Mouse (Mus musculus) midbrain, embryonic 14.5 days (tissue): ENCODE results near the gene Mpv17l2. TPM values are rescaled to one million over a fixed set of nuclear protein-coding genes. Genes with fewer than 3 reads are reported as not detected.
A peak's percentile ranks its signal among the peaks of the same experiment; 100 is the strongest.

Experiments
- ATAC-seq: fragments of 200-750 bp; cut with Nextera tagmentation; 2 replicates; pipeline ENCODE4 v1.8.0; 2017; ENCODE audit warnings: moderate number of reproducible peaks, moderate library complexity; ENCODE audit not compliant: low FRiP score, low TSS enrichment
- DNase-seq: peaks from one replicate; pipeline ENCODE4 v3.0.0-alpha.2; 2015
- H3K27ac ChIP-seq: fragments of 300-500 bp; sonication (generic); replicated peaks from 2 replicates; pipeline ENCODE4 v1.5.1; 2014; ENCODE audit warnings: mild to moderate bottlenecking, low read depth, low read length, moderate library complexity
- H3K27me3 ChIP-seq: fragments of 300-500 bp; sonication (generic); 2 replicates; pipeline ENCODE4 v1.6.1; 2014; ENCODE audit warnings: low read length, control low read depth, mixed read lengths; ENCODE audit not compliant: control insufficient read depth, insufficient read depth
- H3K36me3 ChIP-seq: fragments of 300-500 bp; sonication (generic); 2 replicates; pipeline ENCODE4 v1.6.1; 2014; ENCODE audit warnings: low read length, control low read depth; ENCODE audit not compliant: control insufficient read depth, insufficient read depth
- H3K4me1 ChIP-seq: fragments of 300-500 bp; sonication (generic); 2 replicates; pipeline ENCODE4 v1.6.1; 2014; ENCODE audit warnings: mild to moderate bottlenecking, antibody characterized with exemption, low read length, control low read depth; ENCODE audit not compliant: control insufficient read depth, insufficient read depth
- H3K4me2 ChIP-seq: fragments of 300-500 bp; sonication (generic); 2 replicates; pipeline ENCODE4 v1.6.1; 2014; ENCODE audit warnings: mild to moderate bottlenecking, low read length, moderate library complexity
- H3K4me3 ChIP-seq: fragments of 300-500 bp; sonication (generic); replicated peaks from 2 replicates; pipeline ENCODE4 v1.5.1; 2014; ENCODE audit warnings: low read depth, low read length
- H3K9ac ChIP-seq: fragments of 300-500 bp; sonication (generic); replicated peaks from 2 replicates; pipeline ENCODE4 v1.6.1; 2014; ENCODE audit warnings: mild to moderate bottlenecking, low read length, moderate library complexity
- H3K9me3 ChIP-seq: fragments of 300-500 bp; sonication (generic); 2 replicates; pipeline ENCODE4 v1.6.1; 2016; ENCODE audit warnings: low read length, control low read depth, mixed read lengths; ENCODE audit not compliant: control insufficient read depth
- WGBS: fragments of 180-500 bp; shearing (Covaris S2); extraction: QIAGEN DNeasy Blood & Tissue Kit; methylation state at CpG from one replicate; pipeline ENCODE4 v1.1.7; 2014; 5-methylcytosine and 5-hydroxymethylcytosine counted together
- polyA plus RNA-seq: library from polyadenylated mRNA; unstranded; fragments of >200 nt; fragmentation: Nextera tagmentation; extraction: Ambion mirVana; gene quantifications from 2 replicates; pipeline ENCODE4 v1.2.1, GENCODE M21; 2014

Mpv17l2 gene
- polyA plus RNA-seq, 1 experiment from 2014 or later = 37.1 TPM

GRCm38 (mm10) chr8:70729808-70730475 lies 30.8 kb downstream of the Mpv17l2 start:
- Histone ChIP-seq H3K27ac (no peak overlapping the region), H3K9me3 (no peaks in the 10 kb centered on the region), H3K4me2 (peak overlapping the region; percentile 38), H3K27me3 (peaks cover 23% of the 10 kb centered on the region), H3K4me1 (no peaks in the 10 kb centered on the region), H3K36me3 (no peaks in the 10 kb centered on the region), H3K9ac (0 out of 2 replicates have a peak overlapping the region, but pooled peaks have one; percentile 12), H3K4me3 (no peak overlapping the region)
- ATAC-seq (no peak), DNase-seq (no peak)
- 6% methylated on average over 34 of the region's 34 CpGs for WGBS

DNA sequence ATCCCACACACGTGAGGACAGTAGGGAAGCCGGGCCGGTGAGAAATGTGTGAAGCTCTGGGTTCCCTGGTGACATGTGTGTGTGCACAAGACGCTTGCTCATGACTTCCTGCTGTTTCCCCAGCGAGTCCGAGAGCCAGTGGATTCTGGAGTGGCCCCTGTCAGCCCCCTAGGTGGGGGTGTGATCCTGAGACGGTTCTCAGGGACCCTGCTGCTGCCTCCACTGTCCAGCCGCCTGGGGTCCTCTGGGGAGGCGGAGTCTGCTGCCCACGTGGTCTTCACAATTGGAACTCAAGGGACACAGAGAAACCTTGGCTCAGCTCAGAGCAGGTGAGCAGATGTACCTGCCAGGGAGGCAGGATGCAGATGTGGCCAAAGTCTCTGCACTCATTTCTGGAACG lies 34.0 kb downstream of the Mpv17l2 start:
- Histone ChIP-seq H3K4me1 (no peaks in the 10 kb centered on the region), H3K27ac (no peak overlapping the region), H3K4me2 (no peak overlapping the region), H3K36me3 (no peaks in the 10 kb centered on the region), H3K9me3 (no peaks in the 10 kb centered on the region), H3K4me3 (no peak overlapping the region), H3K9ac (no peak overlapping the region), H3K27me3 (peaks cover 19% of the 10 kb centered on the region)
- 46% methylated on average over 11 of the region's 11 CpGs for WGBS
- no peak for ATAC-seq
- DNase-seq = no peak

DNA sequence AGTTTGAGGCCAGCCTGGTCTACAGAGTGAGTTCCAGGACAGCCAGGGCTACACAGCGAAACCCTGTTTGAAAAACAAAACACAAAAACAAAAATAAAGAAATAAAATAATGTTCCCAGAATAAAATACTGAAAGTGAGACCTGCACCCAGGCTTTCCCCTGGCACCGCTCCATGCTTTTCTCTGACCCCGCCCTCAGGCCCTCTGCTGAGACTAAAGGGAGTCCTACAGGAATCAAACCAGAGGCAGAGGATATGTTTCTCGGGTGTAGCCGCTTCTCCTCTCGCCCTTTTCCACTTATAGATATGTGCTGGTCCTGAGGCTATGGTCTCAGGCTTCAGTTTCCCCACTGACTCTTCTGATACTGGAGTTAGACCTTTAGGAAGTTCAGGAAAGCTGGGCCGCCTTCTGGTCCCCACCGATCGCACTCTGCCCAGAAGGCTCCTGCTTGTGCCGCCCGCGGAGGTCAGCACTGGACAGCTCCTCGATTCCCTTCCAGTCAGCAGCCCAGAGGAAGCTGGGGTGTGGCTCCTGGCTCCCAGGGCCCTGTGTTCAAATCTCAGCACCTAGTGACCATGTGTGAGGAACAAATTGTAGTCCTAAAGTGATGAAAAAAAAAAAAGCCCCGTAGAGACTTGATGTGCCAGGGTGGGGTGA lies 34.8 kb downstream of the Mpv17l2 start:
- no peak for DNase-seq
- Histone ChIP-seq H3K4me2 (no peak overlapping the region), H3K27me3 (peaks cover 19% of the 10 kb centered on the region), H3K36me3 (no peaks in the 10 kb centered on the region), H3K4me1 (no peaks in the 10 kb centered on the region), H3K9me3 (no peaks in the 10 kb centered on the region), H3K4me3 (no peak overlapping the region), H3K9ac (no peak overlapping the region), H3K27ac (no peak overlapping the region)
- 33% methylated on average over 14 of the region's 14 CpGs for WGBS
- no peak for ATAC-seq

- Histone ChIP-seq H3K4me3 (no peak overlapping the region), H3K27me3 (peaks cover 8% of the 10 kb centered on the region), H3K9me3 (no peaks in the 10 kb centered on the region), H3K27ac (no peak overlapping the region), H3K9ac (no peak overlapping the region), H3K4me1 (no peaks in the 10 kb centered on the region), H3K36me3 (no peaks in the 10 kb centered on the region), H3K4me2 (no peak overlapping the region)
- DNase-seq = no peak
- no peak for ATAC-seq
- 82% methylated on average over 12 of the region's 12 CpGs for WGBS
These were observed 36.5 kb downstream of the Mpv17l2 start for GRCm38 (mm10) chr8:70724216-70724615.

- ATAC-seq = no peak
- no peak within 1 kb of the TSS for H3K4me2 ChIP-seq
- H3K36me3 ChIP-seq = no peaks in the 10 kb centered on the region
- H3K9ac ChIP-seq = no peak within 1 kb of the TSS
- no peak for DNase-seq
- 66% methylated on average over 7 of the region's 7 CpGs for WGBS
- 0 out of 2 replicates have a peak, but pooled peaks cover 5% of the 10 kb centered on the region for H3K27me3 ChIP-seq
- H3K4me3 ChIP-seq = no peak within 1 kb of the TSS
- no peak within 1 kb of the TSS for H3K27ac ChIP-seq
- no peaks in the 10 kb centered on the region for H3K4me1 ChIP-seq
- no peaks in the 10 kb centered on the region for H3K9me3 ChIP-seq
These were observed 37.1 kb downstream of the Mpv17l2 start, which contains the start of gene Pde4c for GRCm38 (mm10) chr8:70723486-70724210. Gene Pde4c, plus strand, starts transcription at chr8:70723720.

DNA sequence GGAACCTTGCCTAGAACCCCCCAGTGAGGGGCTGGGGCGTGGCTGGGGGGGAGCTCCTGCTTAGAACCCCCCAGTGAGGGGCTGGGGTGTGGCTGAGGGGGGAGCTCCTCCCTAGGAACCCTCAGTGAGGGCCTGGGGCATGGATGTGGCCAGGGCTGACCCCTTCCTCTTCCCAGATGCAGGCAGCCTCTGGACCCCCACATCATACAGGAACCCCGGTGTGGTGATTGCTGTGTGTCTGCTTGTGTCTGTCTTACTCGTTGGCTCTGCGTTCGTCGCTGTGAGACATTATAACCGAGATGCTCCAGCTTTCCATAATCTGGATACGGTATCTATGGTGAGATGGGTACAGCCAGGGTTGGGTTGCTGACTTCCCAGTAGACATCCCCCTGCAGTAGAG lies 39.1 kb downstream of the Mpv17l2 start:
- H3K4me1 ChIP-seq = no peaks in the 10 kb centered on the region
- no peaks in the 10 kb centered on the region for H3K36me3 ChIP-seq
- H3K9ac ChIP-seq = no peak overlapping the region
- no peak overlapping the region for H3K4me3 ChIP-seq
- no peaks in the 10 kb centered on the region for H3K9me3 ChIP-seq
- no peak overlapping the region for H3K27ac ChIP-seq
- DNase-seq (no peak), ATAC-seq (no peak)
- 84% methylated on average over 8 of the region's 8 CpGs for WGBS
- no peak overlapping the region for H3K4me2 ChIP-seq
- H3K27me3 ChIP-seq = no peaks in the 10 kb centered on the region

GRCm38 (mm10) chr8:70720739-70721138 lies 40.0 kb downstream of the Mpv17l2 start:
- Histone ChIP-seq H3K36me3 (no peaks in the 10 kb centered on the region), H3K4me2 (no peak overlapping the region), H3K27ac (no peak overlapping the region), H3K4me3 (no peak overlapping the region), H3K9me3 (no peaks in the 10 kb centered on the region), H3K4me1 (no peaks in the 10 kb centered on the region), H3K9ac (no peak overlapping the region), H3K27me3 (no peaks in the 10 kb centered on the region)
- 7% methylated on average over 3 of the region's 3 CpGs for WGBS
- peak; percentile 89 for DNase-seq
- ATAC-seq = no peak

DNA sequence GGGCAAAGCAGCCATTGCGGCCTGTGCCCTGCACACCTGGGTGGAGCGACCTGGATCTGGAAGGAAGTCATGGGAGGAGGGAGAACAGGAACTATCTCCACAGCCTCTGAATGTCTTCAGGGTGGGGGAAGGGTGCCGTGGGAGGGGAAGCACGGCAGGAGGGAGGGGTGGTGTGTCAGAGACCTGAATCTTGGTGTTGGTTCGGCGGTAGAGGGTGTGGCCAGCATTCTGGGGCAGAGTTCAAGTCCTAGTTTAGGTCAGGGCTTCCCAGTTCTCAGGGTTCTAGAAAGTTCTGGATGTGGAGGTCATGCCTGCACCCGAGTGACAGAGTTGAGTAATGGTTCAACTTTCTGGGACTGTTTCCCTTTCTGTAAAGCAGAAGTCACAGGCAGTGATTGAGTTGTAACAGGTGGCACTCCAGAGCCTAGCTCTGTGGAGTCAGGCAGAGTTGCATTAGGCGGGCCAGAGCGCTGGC lies 40.9 kb downstream of the Mpv17l2 start:
- no peak overlapping the region for H3K4me3 ChIP-seq
- no peak overlapping the region for H3K4me2 ChIP-seq
- 72% methylated on average over 9 of the region's 9 CpGs for WGBS
- no peaks in the 10 kb centered on the region for H3K27me3 ChIP-seq
- DNase-seq (no peak), ATAC-seq (no peak)
- no peak overlapping the region for H3K27ac ChIP-seq
- no peaks in the 10 kb centered on the region for H3K36me3 ChIP-seq
- no peaks in the 10 kb centered on the region for H3K4me1 ChIP-seq
- no peaks in the 10 kb centered on the region for H3K9me3 ChIP-seq
- H3K9ac ChIP-seq = no peak overlapping the region
